Mouse (Mus musculus): Measurements from ENCODE around the gene Coro1c.

- no peak for TF ChIP-seq CTCF (IDR thresholded peaks at IDR 0.05)
- TF ChIP-seq EP300 (IDR thresholded peaks at IDR 0.05) = no peak
Observed at GRCm38 (mm10) chr5:113875625-113876024, 32.9 kb downstream of the Coro1c start.

Measured in lung, postnatal 0 days (tissue).